Comparison of ENCODE assay signal across 9 mouse cellular contexts in the genomic region with DNA sequence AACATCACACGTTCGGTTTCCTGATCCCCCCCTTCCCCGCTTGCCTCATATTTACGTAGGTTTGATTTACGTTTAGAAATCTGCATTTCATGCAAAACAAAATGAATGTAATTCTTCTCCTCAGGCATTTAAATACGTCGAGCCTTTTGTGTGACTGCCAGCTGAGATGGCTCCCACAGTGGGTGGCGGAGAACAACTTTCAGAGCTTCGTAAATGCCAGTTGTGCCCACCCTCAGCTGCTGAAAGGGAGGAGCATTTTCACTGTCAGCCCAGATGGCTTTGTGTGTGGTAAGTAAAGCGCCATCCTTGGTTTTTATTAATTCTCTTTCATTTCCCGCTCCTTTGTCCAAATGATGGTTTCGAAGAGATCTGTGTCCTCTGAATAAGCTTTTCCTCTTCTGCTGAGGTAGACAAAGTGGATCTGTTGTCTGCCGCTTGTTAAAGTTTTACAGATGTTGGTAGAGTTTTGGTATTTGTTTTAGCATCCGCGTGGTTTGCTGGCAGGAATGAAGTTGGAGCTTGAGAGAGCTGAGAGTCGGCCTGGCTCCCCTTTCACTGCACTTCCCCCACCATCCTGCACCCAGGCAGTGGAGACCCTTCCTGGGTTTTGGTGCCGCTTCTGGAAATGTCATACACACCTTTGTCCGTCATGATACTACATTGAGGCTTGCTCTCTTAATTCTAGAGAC. TPM values are rescaled to one million over a fixed set of nuclear protein-coding genes. Genes with fewer than 3 reads are reported as not detected.
A peak's percentile ranks its signal among the peaks of the same experiment; 100 is the strongest.
DNase-seq lines count a peak whose midpoint lies in the region; ATAC-seq lines count a peak whose summit lies in the region.
"Had no signal": no experiment of that assay in that cellular context is flagged by ENCODE, and none has a peak within 500 bp of the region (broad histone marks: within the 10 kb centered on the region; RNA-seq: fewer than 3 reads in every experiment).

No protein-coding gene starts in this region.

- DNase-seq in left cerebral cortex, adult 18-20 months (ENCODE audit: low spot score in 2 of 2): peak; percentile 22 to 43
- DNase-seq in left cerebral cortex, adult 11 months (ENCODE audit: low spot score): no peak
- peak; percentile 12 to 61 for DNase-seq in frontal cortex, adult 2 months (ENCODE audit: extremely low spot score in 1 of 2, low spot score in 1 of 2)
- peak; percentile 39 for DNase-seq in kidney, postnatal 10 days
- DNase-seq in right cerebral cortex, adult 2 months (ENCODE audit: low spot score in 2 of 2): peak; percentile 57 to 64
- no peak for DNase-seq in thymus, postnatal 10 days (ENCODE audit: low spot score in 2 of 2)
- no peak for DNase-seq in heart, adult 18-20 months
- DNase-seq: adrenal gland, postnatal 25 days had no signal

- no peak for ATAC-seq in erythroblast, adult 5-6 weeks (replicated peaks; ENCODE audit: low FRiP score, poor library complexity, severe bottlenecking)

RNA-seq across cellular contexts. Expression of gene Lrig3, which starts 37.0 kb away (rescaled TPM):
- total RNA-seq in left cerebral cortex, adult 18-20 months (2021): 1 to 10 TPM; 3.0 to 3.2 TPM
- 2.1 and 2.7 TPM in 2 replicates for polyA plus RNA-seq in frontal cortex, adult 2 months (2012; rRNA removed)
- total RNA-seq in erythroblast, adult 5-6 weeks (2015; ENCODE audit: low replicate concordance): not detected in 2 replicates
- 0.26 and 0.28 TPM in 2 replicates for total RNA-seq in erythroblast, adult 5-6 weeks (2017; ENCODE audit: low replicate concordance)
- total RNA-seq in heart, adult 18-20 months (2021): 1 to 10 TPM; 1.5 to 2.7 TPM

Comparison
In these comparisons a context has a peak if more than half of its experiments do, and no peak if none do; other contexts are left out.
1. DNase-seq: peak in left cerebral cortex, adult 18-20 months (2 of 2), frontal cortex, adult 2 months (2 of 2), kidney, postnatal 10 days (single experiment) and right cerebral cortex, adult 2 months (2 of 2); none in left cerebral cortex, adult 11 months (single experiment), thymus, postnatal 10 days (0 of 2) and heart, adult 18-20 months (0 of 2).